Mouse (Mus musculus): ENCODE results near the gene Prkn.

DNA sequence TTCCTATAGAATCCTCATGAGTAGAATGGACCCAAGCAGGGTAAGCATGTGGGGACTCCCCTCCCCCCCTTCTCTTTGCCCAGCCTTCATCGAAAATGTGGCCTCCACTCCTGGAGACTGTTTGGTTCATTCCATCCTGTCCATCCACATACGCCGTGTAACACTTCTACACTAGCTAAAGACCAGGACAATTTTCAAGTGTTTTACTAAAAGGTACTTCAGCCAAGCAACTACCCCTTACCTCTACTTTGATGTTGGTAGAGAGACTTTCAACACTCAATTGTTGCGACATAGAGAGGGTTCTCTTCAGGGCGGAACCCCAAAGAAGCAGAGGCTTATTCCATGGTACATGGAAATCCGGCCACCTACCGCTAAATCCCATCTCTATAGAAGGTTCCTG lies 823.3 kb downstream of the Prkn start:
- no peak for TF ChIP-seq GATA1 (IDR thresholded peaks at IDR 0.05; ENCODE audit: borderline replicate concordance, low read length)
- no peak for TF ChIP-seq CTCF (IDR thresholded peaks at IDR 0.05; ENCODE audit: low read depth, low read length)
- TF ChIP-seq POLR2AphosphoS5 (IDR thresholded peaks at IDR 0.05; ENCODE audit: insufficient replicate concordance, low read depth, low read length): no peak
- no peak for TF ChIP-seq GATA2 (IDR thresholded peaks at IDR 0.05; ENCODE audit: borderline replicate concordance, low read depth, low read length)
- TF ChIP-seq TAL1 (conservative IDR thresholded peaks at IDR 0.05; ENCODE audit: low read depth, low read length): no peak

Measured in G1E (cell line).